Mouse (Mus musculus) lung, embryonic 16.5 days (tissue): Measurements from ENCODE around the gene Map1a. TPM values are rescaled to one million over a fixed set of nuclear protein-coding genes. Genes with fewer than 3 reads are reported as not detected.

Experiments used
- ATAC-seq: fragments of 200-750 bp; cut with Nextera tagmentation; 2 replicates; pipeline ENCODE4 v1.8.0; 2017; ENCODE audit warnings: low read depth, mild to moderate bottlenecking, moderate library complexity
- H3K27ac ChIP-seq: fragments of 300-500 bp; sonication (generic); 2 replicates; pipeline ENCODE4 v1.5.1; 2014; ENCODE audit warnings: mild to moderate bottlenecking, control low read depth, low read length
- H3K27me3 ChIP-seq: fragments of 300-500 bp; sonication (generic); 2 replicates; pipeline ENCODE4 v1.6.1; 2014; ENCODE audit warnings: low read depth, low read length, mixed read lengths; ENCODE audit not compliant: control insufficient read depth, insufficient read depth
- H3K36me3 ChIP-seq: fragments of 300-500 bp; sonication (generic); 2 replicates; pipeline ENCODE4 v1.6.1; 2014; ENCODE audit warnings: low read length; ENCODE audit not compliant: control insufficient read depth, insufficient read depth
- H3K4me1 ChIP-seq: fragments of 300-500 bp; sonication (generic); replicated peaks from 2 replicates; pipeline ENCODE4 v1.6.1; 2014; ENCODE audit warnings: low read length, mixed read lengths; ENCODE audit not compliant: control insufficient read depth, insufficient read depth
- H3K4me2 ChIP-seq: fragments of 300-500 bp; sonication (generic); 2 replicates; pipeline ENCODE4 v1.6.1; 2014; ENCODE audit warnings: low read depth, low read length, control low read depth
- H3K4me3 ChIP-seq: fragments of 300-500 bp; sonication (generic); 2 replicates; pipeline ENCODE4 v1.5.1; 2014; ENCODE audit warnings: mild to moderate bottlenecking, low read length, control low read depth
- H3K9ac ChIP-seq: fragments of 300-500 bp; sonication (generic); 2 replicates; pipeline ENCODE4 v1.6.1; 2014; ENCODE audit warnings: low read length, control low read depth
- H3K9me3 ChIP-seq: fragments of 300-500 bp; sonication (generic); 2 replicates; pipeline ENCODE4 v1.6.1; 2016; ENCODE audit warnings: low read length; ENCODE audit not compliant: control insufficient read depth
- WGBS: fragments of 180-500 bp; shearing (Covaris S2); extraction: QIAGEN DNeasy Blood & Tissue Kit; methylation state at CpG from one replicate; pipeline ENCODE4 v1.1.7; 2014; 5-methylcytosine and 5-hydroxymethylcytosine counted together
- polyA plus RNA-seq: library from polyadenylated mRNA; unstranded; fragments of >200 nt; fragmentation: Nextera tagmentation; extraction: Ambion mirVana; gene quantifications from 2 replicates; pipeline ENCODE4 v1.2.1, GENCODE M21; 2015

The Map1a gene
- polyA plus RNA-seq, 1 experiment from 2014 or later, result 2.4 TPM

DNA sequence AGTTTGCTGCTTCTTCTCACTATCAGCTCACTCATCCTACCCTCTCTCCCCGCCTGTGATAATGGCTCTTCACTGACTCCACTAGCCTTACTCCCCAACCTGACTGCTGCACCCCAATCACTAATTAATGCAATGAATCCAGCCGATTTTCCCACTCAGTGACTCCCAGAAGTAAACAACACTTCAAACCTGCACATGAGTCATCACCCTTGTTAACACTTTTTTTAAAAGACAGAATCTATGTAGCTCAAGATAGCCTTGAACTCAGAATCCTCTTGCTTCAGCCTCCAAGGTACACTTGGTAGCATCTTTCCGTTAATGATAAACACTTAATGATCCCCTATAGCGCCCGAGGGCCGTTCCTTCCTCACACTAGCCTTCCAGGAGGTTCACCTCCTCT is 65.0 kb downstream of the Map1a start:
- peak overlapping the region; percentile 81 for H3K4me3 ChIP-seq
- WGBS, result under 1% methylated on average over 6 of the region's 6 CpGs
- ATAC-seq, result no peak
- H3K27ac ChIP-seq, result no peak overlapping the region
- peak overlapping the region; percentile 82 for H3K9ac ChIP-seq
- H3K36me3 ChIP-seq, result no peaks in the 10 kb centered on the region
- peak overlapping the region; percentile 96 for H3K4me2 ChIP-seq
- H3K27me3 ChIP-seq, result peaks cover 20% of the 10 kb centered on the region
- H3K9me3 ChIP-seq, result no peaks in the 10 kb centered on the region
- peaks cover 8% of the 10 kb centered on the region for H3K4me1 ChIP-seq

GRCm38 (mm10) chr2:121354820-121355592 is 65.6 kb downstream of the Map1a start, which contains the start of gene Ppip5k1:
Ppip5k1 (minus strand) TSS chr2:121355396.
- Histone ChIP-seq H3K4me3 (peak within 1 kb of the TSS; percentile 81), H3K36me3 (no peaks in the 10 kb centered on the region), H3K27ac (no peak within 1 kb of the TSS), H3K9me3 (no peaks in the 10 kb centered on the region), H3K9ac (peak within 1 kb of the TSS; percentile 82), H3K27me3 (peaks cover 22% of the 10 kb centered on the region), H3K4me2 (peak within 1 kb of the TSS; percentile 96), H3K4me1 (peaks cover 8% of the 10 kb centered on the region)
- ATAC-seq, result peak; percentile 97
- WGBS, result under 1% methylated on average over 54 of the region's 58 CpGs

GRCm38 (mm10) chr2:121357494-121357893 is 68.1 kb downstream of the Map1a start, which contains the start of gene Ckmt1:
Ckmt1 (plus strand) TSS chr2:121357714.
- H3K9ac ChIP-seq, result no peak within 1 kb of the TSS
- H3K4me2 ChIP-seq, result peak within 1 kb of the TSS; percentile 47
- WGBS, result 60% methylated on average over 5 of the region's 5 CpGs
- no peaks in the 10 kb centered on the region for H3K9me3 ChIP-seq
- H3K27me3 ChIP-seq, result peaks cover 22% of the 10 kb centered on the region
- H3K36me3 ChIP-seq, result no peaks in the 10 kb centered on the region
- H3K4me1 ChIP-seq, result peaks cover 8% of the 10 kb centered on the region
- ATAC-seq, result no peak
- H3K4me3 ChIP-seq, result peak within 1 kb of the TSS; percentile 11; the same call in 1 of the 2 replicates
- no peak within 1 kb of the TSS for H3K27ac ChIP-seq

DNA sequence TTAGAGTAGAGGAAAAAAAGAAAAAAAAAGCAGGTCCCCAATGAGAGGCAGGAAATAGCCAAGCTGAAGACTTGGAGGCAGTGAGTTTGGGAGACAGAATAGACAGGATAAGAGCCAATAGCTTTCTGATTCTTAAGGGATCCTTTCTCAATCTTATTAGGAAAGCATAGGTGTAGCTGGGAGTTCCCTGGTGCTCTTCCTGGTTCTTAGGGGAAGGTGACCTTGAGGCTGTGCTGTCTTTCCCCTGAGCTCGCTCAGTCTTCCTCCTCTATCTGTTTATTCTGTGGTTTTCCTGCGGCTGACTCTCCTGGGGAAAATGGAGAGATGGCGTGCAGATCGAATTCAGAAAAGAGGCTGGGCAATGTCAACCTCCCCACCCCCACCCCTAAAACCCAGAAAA is 68.6 kb downstream of the Map1a start:
- peak overlapping the region; percentile 47 for H3K4me2 ChIP-seq
- ATAC-seq, result no peak
- H3K27ac ChIP-seq, result no peak overlapping the region
- H3K4me1 ChIP-seq, result peaks cover 8% of the 10 kb centered on the region
- H3K9ac ChIP-seq, result no peak overlapping the region
- 1% methylated on average over 4 of the region's 4 CpGs for WGBS
- peaks cover 22% of the 10 kb centered on the region for H3K27me3 ChIP-seq
- no peak overlapping the region for H3K4me3 ChIP-seq
- no peaks in the 10 kb centered on the region for H3K9me3 ChIP-seq
- H3K36me3 ChIP-seq, result no peaks in the 10 kb centered on the region

- Histone ChIP-seq H3K4me1 (peaks cover 8% of the 10 kb centered on the region), H3K4me3 (peak overlapping the region; percentile 11; the same call in 1 of the 2 replicates), H3K4me2 (peak overlapping the region; percentile 47), H3K27me3 (peaks cover 22% of the 10 kb centered on the region), H3K9ac (no peak overlapping the region), H3K27ac (no peak overlapping the region), H3K36me3 (no peaks in the 10 kb centered on the region), H3K9me3 (no peaks in the 10 kb centered on the region)
- no peak for ATAC-seq
- WGBS, result 0% methylated on average over 16 of the region's 16 CpGs
These were observed 69.0 kb downstream of the Map1a start for GRCm38 (mm10) chr2:121358381-121358780.

GRCm38 (mm10) chr2:121359461-121359860 is 70.1 kb downstream of the Map1a start:
- H3K4me1 ChIP-seq, result peaks cover 5% of the 10 kb centered on the region
- H3K9me3 ChIP-seq, result no peaks in the 10 kb centered on the region
- 50% methylated on average over 4 of the region's 4 CpGs for WGBS
- no peak overlapping the region for H3K4me3 ChIP-seq
- no peak overlapping the region for H3K9ac ChIP-seq
- no peak overlapping the region for H3K4me2 ChIP-seq
- H3K27ac ChIP-seq, result no peak overlapping the region
- H3K36me3 ChIP-seq, result no peaks in the 10 kb centered on the region
- no peak for ATAC-seq
- peaks cover 22% of the 10 kb centered on the region for H3K27me3 ChIP-seq

Other genes starting within 250 kb of the Map1a start
- gene Tgm5, start 203.8 kb upstream of the Map1a start, polyA plus RNA-seq, result 0.05 TPM in 1 of 2 replicates, not detected in the other
- not detected in 2 replicates for gene Tgm7, start 179.8 kb upstream of the Map1a start, polyA plus RNA-seq
- 19.4 and 22.2 TPM in 2 replicates for gene Adal, start 149.2 kb upstream of the Map1a start, polyA plus RNA-seq
- 24.8 and 25.3 TPM in 2 replicates for gene Lcmt2, start 148.9 kb upstream of the Map1a start, polyA plus RNA-seq
- 51.4 and 54.3 TPM in 2 replicates for gene Tubgcp4, start 118.9 kb upstream of the Map1a start, polyA plus RNA-seq
- 9.8 TPM in 2 replicates for gene Zscan29, start 118.5 kb upstream of the Map1a start, polyA plus RNA-seq
- 50.7 and 53.1 TPM in 2 replicates for gene Trp53bp1, start 18.2 kb upstream of the Map1a start, polyA plus RNA-seq
- 12.0 and 12.7 TPM in 2 replicates for gene Ppip5k1, start 65.8 kb downstream of the Map1a start, polyA plus RNA-seq
- 4.2 and 5.3 TPM in 2 replicates for gene Ckmt1, start 68.1 kb downstream of the Map1a start, polyA plus RNA-seq
- gene Strc, start 97.6 kb downstream of the Map1a start, polyA plus RNA-seq, result not detected in 2 replicates
- gene Pdia3, start 124.2 kb downstream of the Map1a start, polyA plus RNA-seq, result 806 and 902 TPM in 2 replicates
- 1.9 and 2.0 TPM in 2 replicates for gene Catsper2, start 124.2 kb downstream of the Map1a start, polyA plus RNA-seq
- gene Ell3, start 154.7 kb downstream of the Map1a start, polyA plus RNA-seq, result 8.0 and 11.1 TPM in 2 replicates
- 430 and 509 TPM in 2 replicates for gene Serf2, start 159.6 kb downstream of the Map1a start, polyA plus RNA-seq
- 96.5 and 104 TPM in 2 replicates for gene Hypk, start 163.7 kb downstream of the Map1a start, polyA plus RNA-seq
- 0.11 and 1.1 TPM in 2 replicates for gene Serinc4, start 167.2 kb downstream of the Map1a start, polyA plus RNA-seq
- gene Mfap1b, start 184.5 kb downstream of the Map1a start, polyA plus RNA-seq, result 52.5 and 54.2 TPM in 2 replicates
- 29.4 and 30.6 TPM in 2 replicates for gene Mfap1a, start 217.1 kb downstream of the Map1a start, polyA plus RNA-seq
- gene Wdr76, start 217.1 kb downstream of the Map1a start, polyA plus RNA-seq, result 9.1 and 9.8 TPM in 2 replicates